Mouse (Mus musculus) testis, adult 2 months (tissue): Measurements from ENCODE around the gene Tctex1d1.

Experiments
- CTCF ChIP-seq: fragments of 200-500 bp; IDR thresholded peaks from 2 replicates; pipeline ENCODE4 v1.5.1; 2012; ENCODE audit warnings: low read depth, mild to moderate bottlenecking, inconsistent platforms, low read length, moderate library complexity; ENCODE audit not compliant: control insufficient read depth, insufficient read depth, insufficient replicate concordance
- POLR2A ChIP-seq: fragments of 200-500 bp; IDR thresholded peaks from 2 replicates; pipeline ENCODE4 v1.6.1; 2012; ENCODE audit warnings: low read depth, mild to moderate bottlenecking, inconsistent platforms, low read length, moderate library complexity; ENCODE audit not compliant: control insufficient read depth

GRCm38 (mm10) chr4:102988526-102988925 is 10.1 kb downstream of the Tctex1d1 start:
- TF ChIP-seq CTCF (no peak), POLR2A (no peak)
